Mouse (Mus musculus) thymus, postnatal 25 days (tissue): ENCODE data around the gene Serpinb1a.

Experiments
- DNase-seq: peaks from one replicate; pipeline ENCODE4 v3.0.0; 2022

The Serpinb1a gene

DNA sequence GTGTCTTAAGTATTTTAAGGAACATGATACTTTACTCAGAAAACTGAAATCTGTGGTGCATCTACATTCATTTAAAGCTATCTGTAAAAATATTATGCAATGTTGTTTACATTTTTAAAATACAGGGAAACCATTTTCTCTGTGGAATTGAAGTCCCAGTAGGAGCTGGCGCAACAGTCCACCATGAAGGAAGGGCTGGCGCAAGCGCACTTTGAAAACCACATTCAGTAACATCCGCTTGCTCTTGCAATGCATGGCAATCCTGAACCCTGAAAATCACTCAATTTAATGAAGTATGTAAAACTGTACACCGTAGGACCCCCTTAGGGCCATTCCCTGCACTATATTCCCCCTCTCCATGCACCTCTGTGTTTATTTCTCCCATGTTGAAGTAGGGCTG lies 16.5 kb downstream of the Serpinb1a start:
- no peak for DNase-seq

DNA sequence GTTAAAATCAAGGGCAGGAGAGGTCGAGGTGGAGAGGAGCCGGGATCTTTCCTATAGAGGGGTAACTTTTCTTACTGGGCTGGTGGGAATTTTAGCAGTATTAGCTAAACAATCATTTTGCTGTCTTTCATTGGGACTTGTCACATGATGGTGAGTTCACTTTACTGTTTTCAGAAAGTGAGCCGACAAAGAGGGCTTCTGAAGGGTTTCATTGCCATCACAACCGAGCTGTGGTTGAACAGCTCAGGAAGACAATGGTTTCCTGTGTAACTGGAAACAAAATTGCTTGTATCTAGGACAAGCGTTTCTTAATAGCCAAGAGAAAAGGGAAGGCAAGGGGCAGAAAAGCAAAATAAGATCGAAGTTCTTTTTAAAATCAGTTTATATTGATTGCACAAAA lies 17.7 kb downstream of the Serpinb1a start:
- peak; percentile 29 for DNase-seq

DNA sequence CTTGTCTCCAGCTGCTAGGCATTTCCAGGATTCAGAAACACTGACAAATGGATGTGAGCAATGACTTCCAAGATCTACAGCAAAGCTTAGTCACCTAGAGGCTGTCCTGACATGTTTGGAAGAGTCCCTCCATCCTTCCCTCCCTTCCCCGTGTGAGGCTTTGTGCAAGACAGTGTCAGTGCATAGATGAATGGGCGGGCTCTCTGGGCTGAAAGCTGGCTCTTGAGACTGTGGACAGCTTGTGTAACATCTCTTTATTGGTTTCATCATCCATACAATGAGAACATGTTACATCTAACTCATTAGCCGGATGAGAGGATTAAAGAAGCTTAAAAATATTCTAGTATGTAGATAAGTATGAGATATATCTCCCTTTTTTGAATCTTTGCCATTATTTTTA lies 18.2 kb downstream of the Serpinb1a start:
- DNase-seq: no peak

DNA sequence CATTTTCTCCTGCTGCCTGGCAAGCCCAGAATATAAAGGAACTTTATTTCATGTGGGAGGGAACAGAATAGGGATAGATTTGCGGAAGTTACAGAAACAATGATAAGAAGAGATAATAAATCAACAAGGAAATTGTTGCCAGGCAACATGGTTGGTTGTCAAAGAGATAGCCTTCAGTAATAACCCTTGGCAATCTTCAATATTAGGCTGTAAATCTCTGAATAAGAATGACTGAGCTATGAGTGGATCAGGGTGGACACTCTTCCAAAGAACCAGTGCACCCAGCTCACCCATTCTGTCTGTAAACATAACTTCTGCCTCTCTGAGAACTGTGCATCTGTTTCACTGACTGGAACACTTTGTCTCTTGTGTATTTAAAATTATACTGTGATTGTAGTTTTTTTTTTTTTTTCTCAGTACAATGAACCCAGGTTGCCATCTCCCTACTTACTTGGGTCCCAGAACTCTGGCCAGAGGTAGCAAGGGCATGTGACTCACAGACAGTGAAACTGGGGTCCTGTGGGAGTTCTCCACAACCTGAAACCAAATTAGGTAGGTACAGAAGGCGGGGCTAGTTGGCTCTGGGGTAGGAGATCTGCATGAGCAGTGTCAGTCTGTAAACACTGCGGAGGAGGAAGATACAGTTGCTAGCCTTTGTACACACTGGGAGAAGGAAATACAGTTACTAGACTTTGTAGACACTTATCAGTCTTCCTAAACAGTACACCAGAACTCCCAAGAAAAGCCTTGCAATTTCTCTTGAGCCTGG lies 19.3 kb downstream of the Serpinb1a start:
- no peak for DNase-seq

DNA sequence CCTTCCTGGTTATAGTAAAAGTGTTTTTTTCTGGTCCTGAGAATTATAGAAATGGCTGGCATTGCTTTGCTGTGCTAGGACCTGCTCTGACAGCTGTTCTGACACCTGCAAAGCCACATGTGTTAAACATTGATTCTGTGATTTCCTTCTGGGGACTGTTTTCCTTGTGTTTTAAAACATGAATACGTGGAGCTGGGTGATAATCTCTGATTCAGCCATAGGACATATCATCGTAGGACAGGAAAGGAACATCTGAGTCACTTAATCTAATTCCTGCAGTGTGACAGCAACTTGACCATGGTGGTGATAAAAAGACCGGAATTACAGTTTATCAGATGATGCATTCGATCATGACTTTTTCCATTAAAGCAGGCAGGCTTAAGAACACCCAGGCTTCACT lies 22.1 kb downstream of the Serpinb1a start:
- no peak for DNase-seq

DNA sequence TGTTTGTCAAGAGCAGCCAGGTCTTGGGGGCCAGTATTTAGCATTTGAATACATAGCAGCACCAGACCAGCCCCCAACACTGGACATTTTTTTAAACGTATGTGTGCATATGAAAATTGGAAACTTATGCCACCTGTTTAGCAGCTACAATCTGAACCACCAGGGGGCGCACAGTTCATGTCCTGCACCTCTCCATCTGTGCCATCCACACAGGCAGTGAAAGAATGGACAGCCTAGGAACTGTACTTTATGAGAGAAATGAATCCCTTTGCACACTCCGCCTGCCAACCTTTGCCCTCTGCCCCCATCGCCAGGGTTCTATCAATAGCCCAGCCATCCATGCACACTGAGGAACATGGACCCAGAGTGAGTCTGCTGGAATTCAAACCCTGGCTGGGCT lies 23.0 kb downstream of the Serpinb1a start:
- DNase-seq: peak; percentile 68

DNA sequence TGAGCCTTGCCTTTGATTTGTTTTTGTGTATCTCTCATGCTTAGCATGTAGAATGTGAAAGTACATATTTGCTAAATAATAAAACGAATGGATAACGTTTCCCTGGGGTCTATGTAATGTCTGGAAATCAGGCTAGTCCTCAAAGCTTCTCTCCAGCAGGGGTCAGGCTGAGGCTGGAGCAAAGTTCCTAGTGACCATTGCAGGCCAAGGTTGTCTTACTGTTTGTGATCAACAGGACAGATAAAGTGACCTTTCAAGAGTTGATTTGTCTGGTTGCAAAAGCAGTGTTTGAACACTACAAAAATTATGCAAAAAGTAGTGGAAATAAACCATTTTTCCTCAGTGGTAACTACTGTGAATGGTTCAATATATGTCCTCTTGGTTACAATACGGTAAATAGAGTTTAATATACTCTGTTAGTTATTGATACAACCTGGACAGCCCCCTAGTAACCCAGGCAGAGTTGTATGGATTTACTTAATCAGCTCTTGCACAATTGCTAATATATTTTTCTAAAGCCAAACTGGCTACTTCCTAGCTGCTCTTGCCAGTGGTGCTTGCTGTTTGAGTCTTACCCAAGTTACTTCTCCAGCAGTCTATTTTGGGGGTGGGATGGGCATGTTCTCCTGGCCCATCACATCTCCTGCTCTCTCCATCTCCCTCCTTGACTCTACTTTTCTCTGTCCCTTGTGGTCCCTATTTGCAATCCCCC lies 23.7 kb downstream of the Serpinb1a start:
- no peak for DNase-seq

DNA sequence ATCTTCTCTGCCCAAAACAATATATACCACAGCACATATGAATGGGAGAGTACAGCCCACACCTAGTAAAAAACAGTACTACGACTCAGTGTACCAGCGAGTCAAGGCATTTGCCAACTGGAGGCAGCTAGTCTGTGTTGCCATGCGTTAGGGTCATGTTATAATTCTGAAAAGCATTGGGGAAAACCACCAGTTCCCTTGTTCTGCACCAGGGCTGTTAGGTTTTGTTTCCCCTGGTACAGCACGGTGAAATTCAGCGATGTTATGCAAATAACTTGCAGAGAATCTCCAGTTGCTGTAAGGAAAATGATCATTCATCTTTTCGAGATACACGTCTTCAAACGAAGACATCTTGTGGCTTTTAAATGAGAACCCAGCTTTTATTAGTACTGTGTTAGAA lies 25.4 kb downstream of the Serpinb1a start:
- DNase-seq: no peak

DNA sequence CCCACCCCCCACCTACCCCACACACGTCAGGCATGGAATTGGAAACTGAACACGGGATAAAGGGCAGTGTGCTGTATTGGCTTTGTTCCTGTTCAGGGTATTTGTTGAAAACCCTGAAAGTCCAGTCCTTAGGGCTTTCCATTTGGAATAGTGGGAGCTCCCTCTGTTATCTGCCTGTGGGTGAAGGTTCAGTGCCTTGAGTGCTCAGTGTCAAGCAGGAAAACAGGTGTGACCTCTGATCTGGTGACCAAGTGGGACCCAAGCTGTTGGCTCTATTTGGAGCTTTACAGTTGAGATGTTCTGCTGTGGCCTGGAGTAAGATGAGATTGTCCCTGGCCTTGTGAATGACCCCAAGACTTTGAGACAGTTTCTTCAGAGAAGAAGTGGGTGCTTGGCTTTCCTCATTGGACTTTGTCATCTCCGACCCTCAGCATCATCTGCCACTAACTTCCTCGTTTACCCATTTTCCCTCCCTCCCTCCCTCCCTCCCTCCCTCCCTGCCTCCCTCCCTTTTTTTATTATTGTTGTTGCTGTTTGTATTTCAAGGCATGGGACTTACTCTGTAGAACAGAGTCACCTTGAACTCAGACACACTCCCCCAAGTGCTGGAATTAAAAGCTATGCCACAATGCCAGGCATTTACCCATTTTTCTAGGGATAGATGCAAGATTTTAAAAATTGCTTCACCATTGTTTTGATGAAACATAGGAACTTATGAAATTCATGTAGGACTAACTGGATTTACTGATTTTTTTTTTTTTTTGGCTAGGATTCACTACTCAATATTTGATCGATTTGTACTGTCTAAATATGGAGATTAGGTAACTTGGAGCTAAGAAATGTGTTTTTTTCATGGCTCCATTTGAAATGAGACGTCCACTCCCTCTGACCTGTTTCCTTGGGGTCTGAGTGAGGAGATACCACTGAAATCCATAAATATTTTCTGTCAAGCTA lies 26.3 kb downstream of the Serpinb1a start:
- no peak for DNase-seq

DNA sequence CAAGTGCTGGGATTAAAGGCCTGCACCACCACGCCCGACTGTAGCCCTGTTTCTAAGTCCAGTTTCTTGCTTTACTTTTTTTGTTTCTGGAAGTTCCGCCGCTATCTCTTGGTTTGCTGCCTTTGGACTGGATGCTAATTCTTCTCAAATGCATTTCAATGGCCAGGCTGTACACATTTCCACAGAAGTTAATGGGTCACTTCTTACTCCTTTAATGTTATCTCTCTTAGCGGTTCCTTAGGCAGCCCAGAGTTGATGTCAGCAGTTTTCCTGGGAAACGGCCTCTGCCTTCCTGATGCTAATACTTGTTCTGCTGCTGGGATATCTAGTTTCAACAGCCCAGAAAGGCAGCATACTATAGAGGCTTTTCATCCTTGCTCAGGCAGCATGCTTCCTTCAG lies 27.9 kb downstream of the Serpinb1a start:
- DNase-seq: no peak

DNA sequence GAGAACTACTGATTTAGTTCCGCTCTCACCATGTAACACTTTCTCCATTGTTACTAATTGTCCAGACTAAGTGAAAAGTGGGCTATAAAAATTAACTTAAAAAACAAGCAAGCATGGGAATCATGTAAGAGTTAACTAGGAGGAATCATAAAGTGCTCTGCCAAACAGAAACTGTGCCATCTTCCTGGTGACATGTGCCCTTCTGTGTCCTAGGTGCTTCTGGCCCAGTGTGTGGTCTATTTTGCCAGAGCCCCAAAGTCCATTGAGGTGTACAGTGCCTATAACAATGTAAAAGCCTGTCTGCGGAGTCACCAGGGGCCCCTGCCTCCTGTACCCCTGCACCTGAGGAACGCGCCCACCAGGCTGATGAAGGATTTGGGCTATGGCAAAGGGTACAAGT lies 29.3 kb downstream of the Serpinb1a start:
- DNase-seq: no peak

DNA sequence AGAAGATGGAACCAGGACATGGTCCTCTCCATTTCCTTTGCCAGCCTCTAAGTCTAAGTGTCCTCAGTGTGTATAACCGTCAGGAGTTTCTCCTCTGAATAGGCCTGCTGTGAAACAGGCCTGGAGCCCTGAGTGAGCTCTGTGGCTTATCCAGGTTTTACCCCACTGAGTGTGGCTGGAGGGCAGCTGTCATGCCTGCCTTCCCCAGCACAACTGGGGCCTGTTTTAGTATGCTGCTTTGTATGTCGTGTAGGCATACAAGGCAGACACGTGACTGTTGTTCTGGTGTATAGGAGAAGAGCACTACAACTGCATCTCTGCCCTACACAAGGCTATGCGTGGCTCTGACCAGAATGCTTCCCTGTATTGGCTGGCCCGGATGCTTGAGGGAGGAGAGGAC lies 31.1 kb downstream of the Serpinb1a start:
- DNase-seq: no peak

DNA sequence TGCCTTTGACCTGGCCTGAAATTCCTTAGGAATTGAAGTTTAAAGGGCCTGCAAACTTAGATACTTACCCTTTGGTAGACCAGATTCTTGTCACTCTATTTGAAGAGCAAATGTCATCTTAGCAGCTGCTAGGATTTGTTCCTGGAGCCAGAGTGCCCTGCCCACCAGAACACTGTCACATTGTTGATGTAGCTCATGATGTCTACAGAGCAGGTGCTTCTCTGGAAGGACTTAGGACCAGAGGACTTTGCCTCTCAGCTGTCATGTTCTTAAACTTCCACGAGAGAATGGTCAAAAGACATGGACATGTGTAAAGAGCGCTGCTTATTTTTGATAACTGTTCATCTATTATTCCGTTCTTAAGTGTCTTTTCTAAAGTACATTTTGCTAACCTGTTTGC lies 31.7 kb downstream of the Serpinb1a start:
- no peak for DNase-seq

DNA sequence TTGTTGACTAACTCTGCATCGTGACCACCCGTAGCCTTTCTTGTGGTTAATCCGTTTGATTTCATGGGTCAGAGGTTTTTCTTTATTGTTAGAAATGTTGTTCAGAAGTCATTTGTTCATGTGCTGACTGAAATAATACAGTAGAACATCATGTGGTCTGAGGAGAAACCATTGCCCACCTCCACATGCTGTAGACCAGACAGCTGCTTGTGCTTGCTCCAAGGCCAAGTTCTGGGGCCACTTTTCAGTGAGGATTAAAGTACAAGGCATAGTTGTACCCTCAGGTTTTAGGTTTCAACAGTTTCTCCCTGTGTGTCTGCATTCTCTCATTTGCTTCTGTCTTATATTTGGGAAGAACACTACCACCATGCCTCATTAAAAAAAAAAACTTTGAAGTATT lies 43.4 kb downstream of the Serpinb1a start:
- DNase-seq: no peak

DNA sequence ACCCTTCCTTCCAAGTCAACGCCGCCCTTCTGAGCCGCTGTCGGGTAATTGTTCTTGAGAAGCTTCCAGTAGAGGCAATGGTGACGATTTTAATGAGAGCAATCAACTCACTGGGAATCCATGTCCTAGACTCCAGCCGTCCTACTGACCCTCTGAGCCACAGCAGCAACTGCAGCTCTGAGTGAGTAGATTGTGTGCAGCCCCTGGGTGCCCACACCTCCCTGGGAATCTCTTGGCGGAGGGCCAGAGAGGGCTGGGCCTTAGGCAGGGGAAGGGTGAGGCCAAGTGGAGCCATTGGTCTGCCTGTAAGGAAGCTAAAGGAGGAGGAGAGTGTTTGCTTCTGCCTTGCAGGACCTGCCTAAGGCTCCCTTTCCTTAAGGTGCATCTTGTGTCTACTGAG lies 44.2 kb downstream of the Serpinb1a start:
- DNase-seq: no peak

DNA sequence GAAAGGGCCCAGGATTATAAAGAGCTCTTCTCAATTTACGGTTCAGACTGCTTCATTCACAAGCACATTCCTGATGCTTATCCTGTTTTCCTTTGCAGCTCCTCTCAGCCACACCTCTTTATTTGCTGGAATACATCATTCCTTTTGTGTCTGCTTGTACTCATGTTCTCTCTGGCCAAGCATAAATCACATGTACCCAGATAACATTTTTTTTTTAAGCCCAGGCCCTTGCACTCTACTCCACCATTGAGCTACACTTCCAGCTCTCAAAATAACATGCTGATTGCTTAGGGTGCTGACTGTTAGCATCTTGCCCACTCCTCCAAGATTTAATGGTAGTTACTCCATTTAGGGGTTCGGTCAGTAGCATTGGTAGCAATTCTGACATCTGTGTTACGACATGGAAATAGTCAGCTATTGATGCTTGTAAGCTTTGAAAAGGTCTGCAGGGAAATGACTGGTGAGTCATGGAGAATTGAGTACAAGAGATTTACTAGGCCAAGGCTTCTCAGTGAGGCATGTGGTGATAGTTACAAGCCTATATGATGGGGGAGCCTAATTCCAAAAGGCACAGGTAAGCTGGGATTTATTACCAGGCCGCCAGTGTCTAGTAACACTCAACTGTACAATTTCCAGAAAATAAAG lies 47.2 kb downstream of the Serpinb1a start:
- no peak for DNase-seq

DNA sequence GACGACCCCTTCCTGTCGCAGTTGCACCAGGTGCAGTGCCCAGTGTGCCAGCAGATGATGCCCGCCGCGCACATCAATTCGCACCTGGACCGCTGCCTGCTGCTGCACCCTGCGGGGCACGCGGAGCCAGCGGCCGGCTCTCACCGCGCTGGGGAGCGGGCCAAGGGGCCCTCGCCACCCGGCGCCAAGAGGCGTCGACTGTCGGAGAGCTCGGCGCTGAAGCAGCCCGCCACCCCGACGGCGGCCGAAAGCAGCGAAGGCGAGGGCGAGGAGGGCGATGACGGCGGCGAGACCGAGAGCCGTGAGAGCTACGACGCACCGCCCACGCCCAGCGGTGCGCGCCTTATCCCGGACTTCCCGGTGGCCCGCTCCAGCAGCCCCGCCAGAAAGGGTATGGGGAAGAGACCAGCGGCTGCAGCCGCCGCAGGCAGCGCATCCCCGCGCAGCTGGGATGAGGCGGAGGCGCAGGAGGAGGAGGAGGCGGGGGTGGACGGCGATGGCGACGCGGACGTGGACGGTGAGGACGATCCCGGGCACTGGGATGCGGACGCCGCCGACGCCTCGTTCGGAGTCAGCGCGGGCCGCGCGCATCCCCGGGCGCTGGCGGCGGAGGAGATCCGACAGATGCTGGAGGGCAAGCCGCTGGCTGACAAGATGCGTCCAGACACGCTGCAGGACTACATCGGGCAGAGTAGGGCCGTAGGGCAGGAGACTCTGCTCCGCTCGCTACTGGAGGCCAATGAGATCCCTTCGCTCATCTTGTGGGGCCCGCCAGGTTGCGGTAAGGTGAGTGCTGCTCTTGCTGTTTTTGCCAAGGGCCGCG lies 48.5 kb downstream of the Serpinb1a start, which contains the start of gene D930007J09Rik:
Gene D930007J09Rik, minus strand, starts transcription at position 591 of the 823 bp plus-strand sequence.
- peak; percentile 40 for DNase-seq

DNA sequence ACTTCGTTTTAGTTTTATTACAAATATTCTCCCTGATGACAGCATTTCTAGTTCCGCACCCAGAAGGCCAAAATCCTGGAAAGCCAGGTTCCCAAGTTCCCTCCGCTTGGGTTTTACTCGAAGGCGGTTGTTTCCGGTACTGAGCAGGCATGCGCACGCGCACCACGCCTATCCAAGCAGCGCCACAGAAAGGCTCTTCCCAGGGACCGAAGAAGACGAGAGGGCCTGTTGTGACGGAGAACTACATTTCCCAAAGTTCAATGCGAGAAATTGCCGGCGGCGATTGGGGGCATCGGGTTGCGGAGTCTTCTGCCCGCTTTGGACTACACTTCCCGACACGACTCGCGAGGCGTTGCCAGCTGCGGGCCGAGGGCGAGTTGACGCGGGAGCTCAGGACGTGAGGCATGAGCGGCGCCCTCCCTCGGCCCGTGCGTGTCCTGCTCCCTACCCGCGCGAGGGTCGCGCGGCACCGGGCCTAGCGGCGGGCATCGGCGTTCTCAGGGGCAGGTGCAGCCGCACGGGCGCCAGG lies 49.2 kb downstream of the Serpinb1a start, which contains the start of gene Wrnip1:
Gene Wrnip1, plus strand, starts transcription at position 346 of the 529 bp plus-strand sequence.
- peak; percentile 94 for DNase-seq

DNA sequence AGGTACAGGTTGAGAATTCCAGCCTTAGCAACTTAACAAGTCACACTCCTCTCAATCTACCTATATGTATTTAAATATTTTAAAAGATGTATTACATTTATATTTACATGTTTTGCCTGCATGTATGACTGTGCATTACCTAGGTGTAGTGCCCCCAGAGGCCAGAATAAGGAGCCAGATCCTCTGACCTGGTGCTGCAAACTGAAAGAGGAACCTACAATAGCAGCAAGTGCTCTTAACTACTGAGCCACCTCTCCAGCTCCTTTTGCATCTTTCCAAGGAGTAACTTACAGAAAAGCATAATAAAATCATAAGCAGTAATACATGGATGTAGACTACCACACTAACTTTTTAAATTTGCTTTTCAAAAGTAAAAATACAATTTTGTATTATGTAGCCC lies 50.1 kb downstream of the Serpinb1a start:
- peak; percentile 44 for DNase-seq

DNA sequence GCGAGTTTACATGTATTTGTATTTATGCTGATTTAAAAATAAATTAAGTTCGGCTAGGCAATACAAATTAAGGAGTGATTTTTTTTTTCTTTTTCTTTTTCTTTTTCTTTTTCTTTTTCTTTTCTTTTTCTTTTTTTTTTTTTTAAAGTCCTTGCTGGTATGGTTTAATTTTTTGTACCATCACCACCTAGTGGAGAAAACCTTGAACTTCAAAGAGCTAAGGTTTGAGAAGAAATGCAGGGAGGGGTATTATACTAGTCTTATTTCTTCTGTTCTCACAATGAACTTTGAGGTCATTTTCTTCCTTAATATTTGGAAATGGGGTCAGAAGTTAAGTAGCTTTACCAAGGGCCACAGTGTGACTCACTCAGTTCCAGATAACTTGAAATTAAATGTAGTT lies 51.9 kb downstream of the Serpinb1a start:
- DNase-seq: no peak

DNA sequence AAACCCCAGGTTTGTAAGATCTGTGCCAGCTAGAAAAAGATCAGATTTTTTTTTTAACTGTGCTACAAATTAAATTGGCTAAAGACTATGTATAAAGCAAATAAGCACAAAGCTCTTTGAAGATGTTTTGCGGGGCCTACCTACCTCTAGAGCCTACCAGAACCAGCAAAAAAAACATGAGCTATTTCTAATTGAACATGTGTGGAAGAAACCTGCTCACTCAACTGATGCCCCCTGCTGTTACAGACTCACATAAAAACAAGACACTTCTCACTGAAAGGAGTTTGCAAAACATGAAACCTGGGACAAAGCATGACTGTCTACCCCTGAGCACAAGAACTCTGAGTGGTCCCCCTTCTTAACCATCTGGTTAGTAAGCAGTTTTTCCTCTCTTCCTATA lies 53.9 kb downstream of the Serpinb1a start:
- DNase-seq: no peak

DNA sequence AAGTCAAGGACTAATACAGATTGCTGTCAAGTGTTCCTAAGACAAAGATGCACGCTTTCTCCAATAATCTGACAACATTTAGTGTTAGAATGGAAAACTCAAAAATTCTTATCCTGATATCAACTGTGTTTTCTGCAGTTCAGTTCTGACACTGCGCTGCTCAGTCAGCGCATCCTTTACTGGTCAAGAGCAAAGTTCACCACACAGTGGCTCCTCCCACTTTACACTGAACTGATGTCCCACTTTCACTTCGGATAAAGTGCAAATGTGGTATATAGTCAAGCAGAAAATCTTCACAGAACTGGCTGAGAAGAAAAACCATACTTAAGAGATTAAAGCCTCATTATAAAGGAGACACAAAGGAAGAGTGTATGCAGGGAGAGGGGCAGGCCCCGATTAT lies 55.8 kb downstream of the Serpinb1a start:
- DNase-seq: no peak
